15 mouse cellular contexts compared by ENCODE assay signal in the genomic region with DNA sequence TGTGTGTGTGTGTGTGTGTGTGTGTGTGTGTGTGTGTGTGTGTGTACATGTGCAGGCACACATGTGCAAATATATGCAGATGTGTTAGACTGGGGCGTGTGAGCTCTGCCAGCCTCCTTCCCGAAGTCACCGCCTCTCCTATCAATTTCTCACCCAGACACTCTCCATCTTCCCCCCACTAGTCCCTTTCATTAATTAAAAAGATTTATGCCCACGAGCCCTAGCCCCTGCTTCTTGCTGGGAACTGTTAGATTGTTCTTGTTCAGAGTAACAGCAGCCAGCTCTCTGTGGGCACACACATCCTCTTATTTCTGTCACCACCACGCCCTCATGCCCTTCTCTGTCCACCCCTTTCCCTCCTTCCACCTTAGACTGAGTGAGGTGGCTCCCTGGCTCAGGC. TPM values are rescaled to one million over a fixed set of nuclear protein-coding genes. Genes with fewer than 3 reads are reported as not detected.
DNase-seq lines count a peak whose midpoint lies in the region; ATAC-seq lines count a peak whose summit lies in the region.
"Had no signal": no experiment of that assay in that cellular context is flagged by ENCODE, and none has a peak within 500 bp of the region (broad histone marks: within the 10 kb centered on the region; RNA-seq: fewer than 3 reads in every experiment).

No protein-coding gene starts in this region.

- H3K9ac ChIP-seq in forebrain, embryonic 15.5 days (replicated peaks), result 0 out of 2 replicates have a peak overlapping the region, but pooled peaks have one; percentile 90
- H3K9ac ChIP-seq in forebrain, embryonic 16.5 days (replicated peaks; ENCODE audit: low read depth, low read length), result no peak overlapping the region
- H3K9ac ChIP-seq in neural tube, embryonic 11.5 days (ENCODE audit: low read length), result peak overlapping the region; percentile 41
- no peak overlapping the region; the same call in 1 of the 2 replicates for H3K9ac ChIP-seq in neural tube, embryonic 15.5 days (replicated peaks)
- H3K9ac ChIP-seq: liver, embryonic 14.5 days had no signal

- no peaks in the 10 kb centered on the region for H3K27me3 ChIP-seq in forebrain, embryonic 15.5 days
- no peaks in the 10 kb centered on the region for H3K27me3 ChIP-seq in forebrain, embryonic 16.5 days (replicated peaks; ENCODE audit: control insufficient read depth, insufficient read depth, low read length)
- no peaks in the 10 kb centered on the region for H3K27me3 ChIP-seq in neural tube, embryonic 11.5 days (ENCODE audit: control insufficient read depth, insufficient read depth, low read length)
- no peaks in the 10 kb centered on the region for H3K27me3 ChIP-seq in neural tube, embryonic 15.5 days (replicated peaks)
- H3K27me3 ChIP-seq: embryonic facial prominence, embryonic 13.5 days had no signal

- no peak overlapping the region for H3K27ac ChIP-seq in forebrain, embryonic 15.5 days (replicated peaks)
- H3K27ac ChIP-seq in forebrain, embryonic 16.5 days (ENCODE audit: low read length), result no peak overlapping the region
- H3K27ac ChIP-seq in neural tube, embryonic 11.5 days (ENCODE audit: low read depth, low read length), result peak overlapping the region; percentile 89
- peak overlapping the region; percentile 86 for H3K27ac ChIP-seq in neural tube, embryonic 15.5 days (replicated peaks)
- H3K27ac ChIP-seq: embryonic facial prominence, embryonic 13.5 days; liver, embryonic 14.5 days had no signal

- no peaks in the 10 kb centered on the region for H3K9me3 ChIP-seq in forebrain, embryonic 15.5 days
- no peaks in the 10 kb centered on the region for H3K9me3 ChIP-seq in forebrain, embryonic 16.5 days (ENCODE audit: control insufficient read depth, low read length)
- 0 out of 2 replicates have a peak, but pooled peaks cover 2% of the 10 kb centered on the region for H3K9me3 ChIP-seq in neural tube, embryonic 11.5 days (ENCODE audit: control insufficient read depth, low read length)
- no peaks in the 10 kb centered on the region for H3K9me3 ChIP-seq in neural tube, embryonic 15.5 days (replicated peaks)

- no peak overlapping the region for H3K4me2 ChIP-seq in forebrain, embryonic 15.5 days (replicated peaks)
- no peak overlapping the region for H3K4me2 ChIP-seq in forebrain, embryonic 16.5 days (ENCODE audit: low read length)
- H3K4me2 ChIP-seq in neural tube, embryonic 11.5 days (ENCODE audit: low read depth), result peak overlapping the region; percentile 78
- H3K4me2 ChIP-seq in neural tube, embryonic 15.5 days, result peak overlapping the region; percentile 66; the same call in 1 of the 2 replicates

- WGBS in forebrain, embryonic 15.5 days, result 38% methylated on average over 5 of the region's 5 CpGs
- WGBS in forebrain, embryonic 16.5 days, result 55% methylated on average over 5 of the region's 5 CpGs
- WGBS in neural tube, embryonic 11.5 days, result 7% methylated on average over 5 of the region's 5 CpGs
- 8% methylated on average over 5 of the region's 5 CpGs for WGBS in neural tube, embryonic 15.5 days

- 0 out of 2 replicates have a peak, but pooled peaks cover 3% of the 10 kb centered on the region for H3K36me3 ChIP-seq in forebrain, embryonic 15.5 days
- peaks cover 3% of the 10 kb centered on the region for H3K36me3 ChIP-seq in forebrain, embryonic 16.5 days (ENCODE audit: control insufficient read depth, insufficient read depth)
- no peaks in the 10 kb centered on the region; the same call in 1 of the 2 replicates for H3K36me3 ChIP-seq in neural tube, embryonic 11.5 days (ENCODE audit: control insufficient read depth, insufficient read depth, low read length)
- H3K36me3 ChIP-seq in neural tube, embryonic 15.5 days, result peaks cover 9% of the 10 kb centered on the region; the same call in 1 of the 2 replicates

- no peak for ATAC-seq in forebrain, embryonic 15.5 days (replicated peaks)
- no peak for ATAC-seq in forebrain, embryonic 16.5 days
- ATAC-seq in neural tube, embryonic 11.5 days (ENCODE audit: insufficient read depth, low FRiP score, low TSS enrichment), result peak; percentile 13
- ATAC-seq in neural tube, embryonic 15.5 days (ENCODE audit: low FRiP score), result no peak
- ATAC-seq: activated CD4-positive, CD25-positive, alpha-beta regulatory T cell, adult 4 months had no signal

- H3K4me3 ChIP-seq in forebrain, embryonic 15.5 days, result no peak overlapping the region
- no peak overlapping the region for H3K4me3 ChIP-seq in forebrain, embryonic 16.5 days (replicated peaks; ENCODE audit: low read length)
- H3K4me3 ChIP-seq in neural tube, embryonic 11.5 days (ENCODE audit: low read depth, low read length), result no peak overlapping the region
- no peak overlapping the region for H3K4me3 ChIP-seq in neural tube, embryonic 15.5 days (replicated peaks)
- H3K4me3 ChIP-seq: embryonic facial prominence, embryonic 13.5 days had no signal

- peaks cover 41% of the 10 kb centered on the region for H3K4me1 ChIP-seq in forebrain, embryonic 15.5 days
- peaks cover 27% of the 10 kb centered on the region for H3K4me1 ChIP-seq in forebrain, embryonic 16.5 days (replicated peaks; ENCODE audit: control insufficient read depth, insufficient read depth, low read length)
- H3K4me1 ChIP-seq in neural tube, embryonic 11.5 days (ENCODE audit: control insufficient read depth, insufficient read depth, low read length), result peaks cover 32% of the 10 kb centered on the region
- H3K4me1 ChIP-seq in neural tube, embryonic 15.5 days, result peaks cover 51% of the 10 kb centered on the region

- peak; percentile 49 for DNase-seq in neural tube, embryonic 11.5 days (ENCODE audit: low spot score)
- no peak for DNase-seq in neural tube, embryonic 10.5 days (ENCODE audit: extremely low spot score, low spot score)
- DNase-seq in mesoderm, embryonic 11.5 days (ENCODE audit: low read depth, low spot score), result peak; percentile 61
- DNase-seq in layer of hippocampus, adult 11-12 months (ENCODE audit: low spot score), result no peak
- DNase-seq in adrenal gland, adult 8-10 months, result no peak
- DNase-seq: heart, adult 18-20 months; kidney, postnatal 4 days; lung, postnatal 14 days; right cerebral cortex, postnatal 14 days had no signal

RNA-seq across cellular contexts. Expression of a gene that starts 1.7 kb away (rescaled TPM):
- polyA plus RNA-seq in forebrain, embryonic 15.5 days (2015; fragmentation: Nextera tagmentation; extraction: Ambion mirVana), result 110 and 116 TPM in 2 replicates
- 99.6 and 118 TPM in 2 replicates for polyA plus RNA-seq in forebrain, embryonic 16.5 days (2015; fragmentation: Nextera tagmentation; extraction: Ambion mirVana)
- 171 and 196 TPM in 2 replicates for polyA plus RNA-seq in neural tube, embryonic 11.5 days (2014; fragmentation: Nextera tagmentation; extraction: Ambion mirVana)
- 104 and 126 TPM in 2 replicates for polyA plus RNA-seq in neural tube, embryonic 15.5 days (2015; fragmentation: Nextera tagmentation; extraction: Ambion mirVana)
- total RNA-seq in adrenal gland, adult 8-10 months (2022), result 10 to 100 TPM; 11.5 to 27.5 (median 19.7) TPM

RNA-seq across cellular contexts. Expression of a gene that starts 43.5 kb away (rescaled TPM):
- 0.96 and 1.1 TPM in 2 replicates for polyA plus RNA-seq in forebrain, embryonic 15.5 days (2015; fragmentation: Nextera tagmentation; extraction: Ambion mirVana)
- 0.72 and 1.1 TPM in 2 replicates for polyA plus RNA-seq in forebrain, embryonic 16.5 days (2015; fragmentation: Nextera tagmentation; extraction: Ambion mirVana)
- polyA plus RNA-seq in neural tube, embryonic 11.5 days (2014; fragmentation: Nextera tagmentation; extraction: Ambion mirVana), result 0.95 and 1.0 TPM in 2 replicates
- polyA plus RNA-seq in neural tube, embryonic 15.5 days (2015; fragmentation: Nextera tagmentation; extraction: Ambion mirVana), result 1.2 and 1.4 TPM in 2 replicates
- 1 to 10 TPM; 2.8 to 5.5 (median 4.1) TPM for total RNA-seq in adrenal gland, adult 8-10 months (2022)
- polyA plus RNA-seq: activated CD4-positive, CD25-positive, alpha-beta regulatory T cell, adult 4 months had no signal

RNA-seq across cellular contexts. Expression of a gene that starts 48.7 kb away (rescaled TPM):
- polyA plus RNA-seq in forebrain, embryonic 15.5 days (2015; fragmentation: Nextera tagmentation; extraction: Ambion mirVana), result 15.3 and 17.4 TPM in 2 replicates
- polyA plus RNA-seq in forebrain, embryonic 16.5 days (2015; fragmentation: Nextera tagmentation; extraction: Ambion mirVana), result 13.9 and 15.5 TPM in 2 replicates
- polyA plus RNA-seq in neural tube, embryonic 11.5 days (2014; fragmentation: Nextera tagmentation; extraction: Ambion mirVana), result 11.9 and 12.1 TPM in 2 replicates
- polyA plus RNA-seq in neural tube, embryonic 15.5 days (2015; fragmentation: Nextera tagmentation; extraction: Ambion mirVana), result 12.2 and 13.2 TPM in 2 replicates
- total RNA-seq in adrenal gland, adult 8-10 months (2022), result 10 to 100 TPM; 13.7 to 20.3 (median 16.9) TPM

RNA-seq across cellular contexts. Expression of a gene that starts 53.5 kb away (rescaled TPM):
- 43.0 and 43.7 TPM in 2 replicates for polyA plus RNA-seq in forebrain, embryonic 15.5 days (2015; fragmentation: Nextera tagmentation; extraction: Ambion mirVana)
- 40.9 and 53.2 TPM in 2 replicates for polyA plus RNA-seq in forebrain, embryonic 16.5 days (2015; fragmentation: Nextera tagmentation; extraction: Ambion mirVana)
- 21.1 and 22.8 TPM in 2 replicates for polyA plus RNA-seq in neural tube, embryonic 11.5 days (2014; fragmentation: Nextera tagmentation; extraction: Ambion mirVana)
- 45.8 and 48.1 TPM in 2 replicates for polyA plus RNA-seq in neural tube, embryonic 15.5 days (2015; fragmentation: Nextera tagmentation; extraction: Ambion mirVana)
- 10 to 100 TPM; 19.6 to 35.1 (median 30.2) TPM for total RNA-seq in adrenal gland, adult 8-10 months (2022)

Comparison
In these comparisons a context has a peak if more than half of its experiments do, and no peak if none do; other contexts are left out.
1. H3K9ac ChIP-seq: peak in forebrain, embryonic 15.5 days (single experiment) and neural tube, embryonic 11.5 days (single experiment); none in forebrain, embryonic 16.5 days (single experiment) and neural tube, embryonic 15.5 days (single experiment).
2. DNase-seq: peak in neural tube, embryonic 11.5 days (single experiment) and mesoderm, embryonic 11.5 days (single experiment); none in neural tube, embryonic 10.5 days (single experiment), layer of hippocampus, adult 11-12 months (single experiment) and adrenal gland, adult 8-10 months (single experiment).
3. H3K27ac ChIP-seq: peak in neural tube, embryonic 11.5 days (single experiment) and neural tube, embryonic 15.5 days (single experiment); none in forebrain, embryonic 15.5 days (single experiment) and forebrain, embryonic 16.5 days (single experiment).
4. H3K4me2 ChIP-seq: peak in neural tube, embryonic 11.5 days (single experiment) and neural tube, embryonic 15.5 days (single experiment); none in forebrain, embryonic 15.5 days (single experiment) and forebrain, embryonic 16.5 days (single experiment).